Mouse (Mus musculus): Measurements from ENCODE around the gene Elf2.

The Elf2 gene

DNA sequence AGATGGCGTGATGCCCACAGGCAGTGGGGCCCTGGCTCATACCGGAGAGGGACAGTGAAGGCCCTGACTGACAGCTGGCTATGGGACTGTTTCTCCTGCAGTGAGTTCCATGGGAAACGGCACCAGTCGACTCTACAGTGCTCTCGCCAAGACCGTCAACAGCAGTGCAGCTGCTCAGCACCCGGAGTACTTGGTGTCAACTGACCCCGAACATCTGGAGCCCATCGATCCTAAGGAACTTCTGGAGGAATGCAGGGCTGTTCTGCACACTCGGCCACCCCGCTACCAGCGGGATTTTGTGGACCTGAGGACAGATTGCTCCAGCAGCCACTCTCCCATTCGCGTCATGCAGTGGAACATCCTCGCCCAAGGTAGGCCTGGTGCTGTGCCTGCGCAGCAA, 92.8 kb downstream of the Elf2 start:
- DNase-seq (ENCODE audit: extremely low spot score, low read depth, low spot score): no peak

DNA sequence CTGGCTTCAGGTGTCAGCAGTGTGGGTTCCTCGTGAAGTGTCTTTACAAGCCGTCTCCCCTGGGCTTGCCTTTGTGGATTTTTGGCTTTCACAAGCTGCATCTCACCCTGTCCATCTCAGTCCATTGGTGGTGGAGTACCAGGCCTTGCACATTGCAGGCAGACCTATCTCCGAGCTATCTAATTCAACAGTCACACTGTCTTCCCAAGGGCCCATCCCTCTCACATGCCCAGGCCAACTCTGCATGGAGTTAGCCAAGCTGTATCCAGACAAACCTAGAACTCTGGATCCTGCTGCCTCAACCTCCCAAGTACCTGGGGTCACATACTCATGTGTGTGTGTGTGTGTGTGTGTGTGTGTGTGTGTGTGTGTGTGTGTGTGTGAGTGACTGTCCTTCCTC, 100.9 kb downstream of the Elf2 start:
- DNase-seq (ENCODE audit: extremely low spot score, low read depth, low spot score): no peak

DNA sequence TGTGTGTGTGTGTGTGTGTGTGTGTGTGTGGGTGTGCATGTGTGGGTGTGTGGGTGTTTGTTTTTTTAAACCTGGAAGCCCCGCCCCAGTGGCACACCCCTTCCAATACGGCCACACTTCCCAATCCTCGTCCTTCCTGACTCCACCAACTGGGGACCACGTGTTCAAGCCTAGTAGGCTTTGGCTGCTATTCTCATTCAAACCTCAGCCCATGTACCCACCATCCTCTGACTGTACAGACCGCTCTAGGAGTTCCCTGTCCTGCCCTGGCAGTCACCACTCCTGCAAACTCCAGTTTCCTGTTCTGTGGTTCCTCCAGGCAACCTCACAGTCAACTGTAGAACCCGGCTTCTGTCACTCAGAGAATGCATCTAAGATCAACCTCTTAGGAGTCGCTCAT, 101.9 kb downstream of the Elf2 start:
- no peak for DNase-seq (ENCODE audit: extremely low spot score, low read depth, low spot score)

DNA sequence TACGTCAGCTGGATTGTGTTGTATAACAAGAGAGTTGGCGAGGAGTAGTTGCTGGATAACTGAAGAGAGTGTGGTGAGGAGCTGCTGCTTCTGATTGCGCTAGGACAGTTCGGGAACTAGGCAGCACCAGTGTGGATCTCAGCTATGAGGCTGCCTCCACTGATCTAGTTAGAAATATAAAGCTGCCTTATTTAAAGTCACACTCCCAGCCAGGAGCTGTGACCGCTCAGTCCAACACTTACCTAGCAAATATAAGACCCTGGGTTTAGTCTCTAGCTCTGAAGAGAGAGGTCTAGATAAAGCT, 105.8 kb downstream of the Elf2 start:
- DNase-seq (ENCODE audit: extremely low spot score, low read depth, low spot score): no peak

DNA sequence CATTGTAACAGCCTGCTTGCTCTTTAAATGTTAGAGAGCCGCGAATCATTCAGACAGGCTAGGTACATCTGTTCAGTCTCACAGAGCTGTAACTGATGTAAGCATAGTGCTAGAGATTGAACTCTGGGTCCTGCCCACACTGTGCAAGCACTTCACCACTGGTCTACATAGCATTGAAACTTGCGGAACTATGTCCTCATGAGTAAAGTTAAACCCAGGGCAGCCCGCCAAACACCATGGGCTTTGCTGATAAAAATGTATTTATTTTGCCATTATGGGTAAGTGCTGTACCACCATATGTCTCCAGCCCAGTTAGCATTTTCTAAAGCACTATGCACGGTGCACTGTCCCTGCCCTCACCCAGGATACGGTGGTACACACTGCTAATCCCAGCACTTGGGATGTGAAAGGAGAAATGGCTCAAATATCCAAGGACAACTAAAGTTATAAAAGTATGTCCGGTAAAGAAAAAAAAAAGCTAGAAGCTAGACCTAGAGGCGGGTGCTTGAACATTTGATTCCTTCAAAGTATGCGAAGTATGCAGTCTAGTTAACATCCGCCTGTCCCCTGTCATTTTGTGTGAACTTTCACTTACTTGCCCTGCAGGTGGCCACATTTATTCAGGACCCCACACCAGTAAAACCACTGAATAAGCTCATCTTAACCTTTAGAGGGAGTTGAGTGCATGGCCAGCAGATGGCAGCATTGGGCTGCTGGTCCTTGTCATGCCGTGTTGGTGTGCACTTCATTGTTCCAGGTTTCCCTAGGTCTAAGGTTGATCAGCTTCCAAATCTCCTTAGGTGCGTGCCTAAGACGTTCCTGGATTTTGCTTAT, 106.3 kb downstream of the Elf2 start:
- peak; percentile 86 for DNase-seq (ENCODE audit: extremely low spot score, low read depth, low spot score)

DNA sequence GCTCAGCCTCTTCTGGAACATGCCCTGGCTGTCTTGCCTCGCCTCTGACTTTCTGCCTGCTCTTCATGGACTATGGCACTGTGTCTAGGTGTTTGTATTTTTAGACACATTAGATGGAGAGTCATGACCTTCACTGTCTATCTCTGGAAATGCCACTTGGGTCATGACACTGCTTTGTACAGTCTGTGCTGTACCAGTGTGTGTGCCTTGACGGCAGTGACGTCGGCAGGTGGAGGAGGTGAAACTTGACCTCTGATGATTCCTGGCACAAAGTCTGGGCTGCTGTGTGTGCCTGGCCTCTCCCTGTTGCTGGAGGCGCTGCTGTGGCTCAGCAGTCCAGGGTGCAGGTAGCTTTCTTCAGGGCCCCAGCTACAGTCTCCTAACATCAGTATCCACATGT, 107.0 kb downstream of the Elf2 start:
- no peak for DNase-seq (ENCODE audit: extremely low spot score, low read depth, low spot score)

DNA sequence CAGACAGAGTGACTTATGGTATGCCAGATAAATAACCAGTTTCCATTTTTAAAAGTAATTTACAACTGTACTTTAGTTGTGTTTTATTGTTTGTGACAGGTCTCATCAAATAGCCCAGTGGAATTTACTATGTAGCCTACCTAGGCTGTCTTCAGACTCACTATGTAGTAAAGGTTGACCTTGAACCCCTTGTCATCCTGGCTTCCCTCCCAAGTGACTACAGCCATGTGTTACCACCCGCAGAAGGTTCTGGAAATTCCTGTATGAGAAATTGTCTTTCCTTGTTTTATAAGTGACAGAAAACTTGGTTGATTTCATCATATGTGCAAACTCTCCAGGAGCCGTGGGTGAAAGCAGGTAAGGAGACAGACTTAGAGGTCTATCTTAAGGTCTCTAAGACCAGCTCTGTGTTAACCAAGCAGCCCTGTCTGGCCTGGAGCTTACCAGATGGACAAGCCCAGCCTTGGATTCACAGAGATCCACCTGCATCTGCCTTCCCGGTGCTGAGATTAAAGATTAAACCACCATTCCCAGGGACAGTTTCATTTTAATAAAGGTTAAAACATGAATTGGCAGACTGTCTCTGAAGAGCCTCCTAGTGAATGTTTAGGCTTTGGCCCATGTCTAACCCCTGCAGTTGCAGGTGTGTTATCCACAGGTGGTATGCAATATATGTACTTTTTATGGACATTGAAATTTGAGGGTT, 108.1 kb downstream of the Elf2 start:
- no peak for DNase-seq (ENCODE audit: extremely low spot score, low read depth, low spot score)

DNA sequence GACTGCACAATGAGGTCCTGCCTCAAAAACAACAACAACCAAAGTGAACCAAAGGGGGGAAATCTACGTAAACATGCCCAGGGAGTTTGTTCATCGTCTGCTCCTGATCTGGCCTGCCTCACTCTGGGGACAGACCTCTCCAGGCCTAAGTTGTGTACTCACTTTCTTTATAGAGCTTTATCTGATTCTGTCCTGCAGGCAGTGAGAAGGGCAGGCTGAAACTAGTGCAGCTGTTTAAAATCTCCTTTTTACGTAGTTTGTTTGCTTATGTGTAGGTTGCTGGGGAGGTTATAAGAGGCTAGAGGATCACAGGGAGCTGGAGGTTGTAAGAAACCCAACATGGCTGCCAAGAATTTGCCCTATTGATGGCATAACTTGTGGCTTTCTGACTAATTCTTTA, 109.0 kb downstream of the Elf2 start:
- no peak for DNase-seq (ENCODE audit: extremely low spot score, low read depth, low spot score)

DNA sequence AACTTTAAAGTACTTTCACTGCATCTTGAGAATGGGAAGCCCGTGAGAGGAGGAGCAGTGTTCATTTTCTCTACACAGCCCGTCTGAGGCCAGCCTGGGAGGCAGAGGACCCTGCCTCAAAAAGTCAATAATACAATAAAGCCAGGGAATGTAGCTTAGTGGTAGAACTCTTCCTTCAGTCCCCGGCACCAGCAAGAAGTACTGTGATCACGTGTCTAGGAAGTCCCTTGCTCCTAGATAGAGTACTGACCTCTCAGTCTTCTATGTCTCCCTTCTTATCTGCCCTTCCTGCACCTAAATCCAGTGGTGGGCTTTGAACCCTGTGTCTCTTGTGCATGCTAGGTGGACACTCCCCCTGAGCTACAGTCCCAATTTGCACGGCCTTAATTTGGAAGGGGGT, 109.6 kb downstream of the Elf2 start:
- no peak for DNase-seq (ENCODE audit: extremely low spot score, low read depth, low spot score)

DNA sequence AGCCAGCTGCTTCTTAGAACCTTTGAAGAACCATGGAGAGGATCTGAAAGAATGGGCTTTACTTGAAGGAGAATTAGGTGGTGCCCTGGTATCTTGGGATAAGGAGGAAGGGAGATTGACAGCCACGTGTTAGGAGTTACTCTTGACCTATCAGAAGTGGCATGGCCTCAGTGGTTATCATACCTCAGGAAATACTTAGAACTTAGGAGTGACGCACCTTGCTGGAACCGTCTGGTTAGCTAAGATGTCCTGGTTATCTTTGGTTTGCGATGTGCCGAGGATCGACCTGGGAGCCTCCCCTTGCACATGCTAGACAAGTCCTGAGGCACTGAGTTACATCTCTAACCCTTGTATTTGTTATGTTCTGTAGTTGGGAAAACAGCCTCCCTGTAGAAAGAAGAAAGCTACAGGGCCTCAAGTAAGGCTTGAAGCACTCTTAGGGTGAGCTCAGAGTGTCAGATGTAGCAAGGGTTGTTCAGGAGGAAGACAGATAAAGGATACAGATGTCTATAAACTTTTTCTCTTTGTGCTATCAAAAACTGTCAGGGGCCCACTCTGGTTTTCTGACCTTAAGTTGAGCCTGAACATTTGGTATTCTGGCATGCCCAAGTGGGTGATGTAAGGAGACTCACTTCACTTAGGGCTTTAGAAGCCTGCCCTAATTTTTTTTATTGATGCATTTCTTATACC, 110.2 kb downstream of the Elf2 start:
- DNase-seq (ENCODE audit: extremely low spot score, low read depth, low spot score): no peak

DNA sequence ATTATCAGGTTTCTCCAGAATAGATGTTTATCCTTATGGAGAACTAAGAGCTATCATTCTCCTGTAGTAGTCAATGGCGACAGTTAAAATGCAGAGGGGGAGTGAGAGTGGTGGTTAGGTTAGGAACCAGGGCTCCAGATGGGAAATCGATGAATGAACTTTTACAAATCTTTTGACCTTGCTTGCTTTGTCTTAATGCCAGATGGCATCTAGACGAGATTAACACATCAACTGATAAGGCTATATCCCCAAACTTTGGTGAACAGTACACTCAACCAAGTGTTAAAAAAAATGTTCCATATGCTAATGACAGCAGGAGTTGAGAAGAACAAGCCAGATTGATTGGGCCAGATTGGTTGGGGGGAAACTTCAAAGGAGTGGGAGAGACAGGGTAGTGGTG, 111.2 kb downstream of the Elf2 start:
- no peak for DNase-seq (ENCODE audit: extremely low spot score, low read depth, low spot score)

DNA sequence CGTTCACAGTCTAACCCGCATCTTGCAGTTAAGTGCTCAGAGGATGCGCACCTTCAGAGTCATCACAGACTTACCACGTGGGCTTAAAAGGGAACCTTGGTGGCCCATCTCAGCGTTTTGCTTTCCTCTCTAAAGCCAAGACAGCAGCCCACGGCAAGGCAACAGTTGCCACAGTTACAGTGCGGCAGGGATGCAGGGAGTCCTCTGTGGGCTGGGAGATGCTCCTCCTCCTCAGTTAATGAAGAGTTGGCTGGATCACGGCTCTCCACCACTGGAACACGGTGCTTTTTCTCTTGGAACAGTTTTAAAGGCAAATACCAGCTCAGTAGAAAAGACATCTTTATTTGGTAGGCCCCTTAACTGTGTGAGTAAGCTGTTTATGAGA, 111.7 kb downstream of the Elf2 start:
- no peak for DNase-seq (ENCODE audit: extremely low spot score, low read depth, low spot score)

DNA sequence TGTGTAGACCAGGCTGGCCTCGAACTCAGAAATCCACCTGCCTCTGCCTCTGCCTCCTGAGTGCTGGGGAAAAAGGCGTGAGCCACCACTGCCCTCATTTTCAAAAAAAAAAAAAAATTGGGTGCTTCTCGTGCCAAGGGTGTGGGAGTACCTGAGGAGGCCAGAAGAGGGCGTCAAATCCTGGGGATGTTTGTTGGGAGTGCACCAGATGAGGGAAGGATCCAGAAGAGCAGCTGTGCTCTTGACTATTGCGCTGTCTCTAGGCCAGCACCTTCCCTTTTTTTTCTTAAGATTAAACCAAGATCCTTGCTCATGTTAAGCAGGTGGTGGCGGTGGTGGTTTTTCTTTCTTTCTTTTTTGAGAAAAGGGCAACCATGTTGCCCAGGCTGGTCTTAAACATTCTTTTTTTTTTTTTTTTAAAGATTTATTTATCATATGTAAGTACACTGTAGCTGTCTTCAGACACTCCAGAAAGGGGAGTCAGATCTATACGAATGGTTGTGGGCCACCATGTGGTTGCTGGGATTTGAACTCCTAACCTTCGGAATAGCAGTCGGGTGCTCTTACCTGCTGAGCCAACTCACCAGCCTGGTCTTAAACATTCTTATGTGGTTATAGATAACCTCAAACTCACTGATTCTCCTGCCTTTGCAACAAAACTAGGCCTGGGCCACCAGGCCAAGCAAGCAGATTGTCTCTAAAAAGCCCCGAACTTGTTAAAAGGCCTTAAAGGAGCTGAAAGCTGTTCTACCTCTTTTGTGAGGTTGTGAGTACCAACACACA, 112.2 kb downstream of the Elf2 start:
- DNase-seq (ENCODE audit: extremely low spot score, low read depth, low spot score): no peak

DNA sequence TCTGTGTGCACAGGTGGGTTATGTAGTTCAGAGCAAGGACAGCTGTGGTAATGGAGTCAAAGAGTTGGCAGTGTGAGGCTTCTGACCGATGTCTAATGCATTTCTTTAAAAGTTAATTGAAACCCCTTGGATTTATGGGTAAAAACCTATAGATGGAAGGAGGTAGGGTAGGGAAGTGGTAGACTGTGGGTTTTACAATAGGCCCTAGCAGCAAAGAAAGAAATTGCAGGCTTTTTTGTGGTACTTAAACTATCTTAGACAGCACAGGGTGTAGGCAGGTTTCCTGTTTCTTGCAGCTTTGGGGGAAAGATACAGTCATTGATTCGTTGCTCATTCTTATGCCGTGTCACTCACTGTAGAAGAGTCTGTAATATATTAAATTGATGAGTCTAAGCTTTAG, 113.9 kb downstream of the Elf2 start:
- DNase-seq (ENCODE audit: extremely low spot score, low read depth, low spot score): no peak

DNA sequence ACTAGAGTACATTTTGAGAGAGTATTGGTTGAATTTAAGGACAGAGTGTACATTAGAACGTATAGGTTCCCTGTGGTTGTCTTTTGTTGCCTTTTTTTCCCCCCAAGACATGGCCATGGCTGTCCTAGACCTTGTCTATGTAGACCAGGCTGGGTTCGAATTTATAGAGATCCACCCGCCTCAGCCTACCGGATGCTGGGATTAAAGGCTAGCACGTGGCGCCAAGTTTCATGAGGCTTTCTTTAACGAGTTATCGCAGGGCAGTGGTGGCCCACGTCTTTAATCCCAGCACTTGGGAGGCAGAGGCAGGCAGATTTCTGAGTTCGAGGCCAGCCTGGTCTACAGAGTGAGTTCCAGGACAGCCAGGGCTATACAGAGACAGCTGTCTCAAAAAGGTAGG, 114.5 kb downstream of the Elf2 start:
- DNase-seq (ENCODE audit: extremely low spot score, low read depth, low spot score): no peak

DNA sequence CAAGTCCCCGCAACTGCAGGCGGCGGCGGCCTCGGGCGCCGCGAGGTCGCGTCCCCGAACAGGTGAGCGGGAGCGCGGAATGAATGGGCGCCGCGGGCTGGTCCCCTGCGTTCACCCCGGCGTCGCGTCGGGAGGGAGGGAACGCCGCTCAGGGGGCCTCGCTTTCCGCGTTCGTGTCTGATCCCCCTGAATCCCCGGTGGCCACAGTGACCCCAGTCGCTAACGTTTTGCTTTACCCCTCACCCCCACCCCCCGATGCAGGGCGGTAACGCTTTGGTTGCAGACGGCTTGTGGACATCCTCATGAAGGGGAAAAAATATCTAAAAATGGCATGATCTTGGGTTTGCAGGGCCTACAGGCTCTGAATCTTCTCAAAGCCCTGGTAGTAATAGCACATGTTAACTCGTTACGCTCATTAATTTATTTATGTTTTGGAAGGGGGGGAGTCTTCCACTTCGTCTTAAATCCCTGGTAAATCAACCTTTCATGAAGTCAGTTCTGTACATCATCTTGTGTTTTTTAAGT, 115.2 kb downstream of the Elf2 start:
- no peak for DNase-seq (ENCODE audit: extremely low spot score, low read depth, low spot score)

DNA sequence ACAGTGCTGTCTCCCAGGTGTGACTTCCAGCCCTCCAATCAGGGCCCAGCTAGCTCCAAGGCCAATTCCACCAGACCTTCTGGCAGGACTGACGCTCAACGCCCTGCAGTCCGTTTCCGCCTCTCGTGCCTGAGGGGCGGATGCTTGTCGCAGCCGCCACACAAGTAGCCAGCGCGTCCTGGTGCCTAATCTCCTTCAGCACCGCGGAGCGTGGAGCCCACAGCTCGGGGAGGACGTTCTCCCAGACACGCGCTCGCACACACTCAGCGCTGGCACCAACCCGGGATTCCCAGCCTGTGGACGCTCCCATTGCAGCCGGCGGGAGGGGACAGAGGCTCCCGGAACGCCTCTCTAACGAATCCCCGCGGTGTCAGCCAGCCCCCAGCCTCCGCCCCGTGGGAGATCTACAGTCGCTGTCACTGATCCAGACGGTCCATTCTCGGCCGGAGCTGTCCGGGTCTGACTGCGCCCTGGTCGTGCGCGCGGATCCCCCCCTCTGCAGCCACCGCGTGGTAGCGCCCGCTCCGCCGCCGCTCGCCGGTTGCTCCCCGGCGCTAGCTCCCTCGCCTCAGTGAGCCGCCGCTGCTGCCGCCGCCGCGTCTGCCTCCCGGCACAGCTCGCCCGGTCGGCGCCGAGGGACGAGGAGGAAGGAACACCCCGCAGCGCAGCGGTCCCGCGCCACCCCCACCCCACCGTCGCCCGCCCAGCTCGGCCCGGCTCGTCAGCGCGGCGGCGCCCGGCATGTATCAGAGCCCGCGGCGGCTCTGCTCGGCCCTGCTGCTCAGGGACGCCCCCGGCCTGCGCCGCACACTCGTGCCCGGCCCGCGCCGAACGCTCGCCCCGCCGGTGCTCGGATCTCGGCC, 115.9 kb downstream of the Elf2 start, which contains the start of gene Noct:
Gene Noct (plus strand): TSS at position 85 of the 863 bp plus-strand sequence.
- peak; percentile 44 for DNase-seq (ENCODE audit: extremely low spot score, low read depth, low spot score)

DNA sequence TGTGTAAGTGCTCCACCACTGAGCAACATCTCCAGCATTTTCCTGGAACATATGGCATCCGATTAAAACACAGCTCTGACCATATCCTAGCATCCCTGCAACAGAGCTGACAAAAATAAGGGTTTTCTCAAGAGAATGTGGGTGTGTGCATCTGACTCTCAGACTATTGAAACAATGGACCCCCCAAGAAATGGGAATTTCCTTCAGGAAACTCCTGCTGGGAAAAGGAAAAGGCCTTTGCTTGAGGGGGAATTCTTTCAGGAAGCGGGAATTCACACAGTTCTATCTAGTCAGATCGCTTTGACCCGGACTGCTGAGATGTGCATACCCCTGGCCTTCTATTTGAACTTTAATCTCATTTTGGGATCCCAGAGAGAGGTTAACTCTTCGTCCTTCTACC, 116.9 kb downstream of the Elf2 start:
- DNase-seq (ENCODE audit: extremely low spot score, low read depth, low spot score): no peak

DNA sequence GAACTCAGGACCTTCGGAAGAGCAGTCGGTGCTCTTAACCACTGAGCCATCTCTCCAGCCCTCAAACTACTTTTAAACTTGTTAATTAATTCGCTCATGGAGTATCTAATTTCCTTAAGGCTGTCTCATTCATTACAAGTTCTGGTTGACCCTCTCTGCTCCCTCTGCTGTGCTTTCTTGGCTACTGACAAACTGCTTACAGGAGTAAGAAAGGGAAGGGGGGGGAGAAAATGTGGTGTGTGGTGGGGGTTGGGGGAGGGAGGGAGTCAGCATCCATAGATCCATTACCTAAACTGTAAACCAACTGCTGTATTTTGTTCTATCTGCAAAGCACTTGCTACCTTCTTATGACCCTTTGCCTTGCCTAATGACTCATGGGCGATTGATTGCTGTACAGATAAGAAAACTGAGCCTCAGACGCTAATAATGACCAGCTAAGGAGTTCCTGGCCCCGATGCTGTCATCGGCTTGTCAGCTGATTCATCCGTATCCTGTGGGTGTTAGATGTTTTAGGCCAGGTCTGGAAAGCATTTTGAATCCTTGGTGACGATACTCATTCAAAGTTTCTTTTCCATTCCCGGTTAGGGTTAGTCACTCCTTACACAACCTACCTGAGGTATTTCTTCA, 117.5 kb downstream of the Elf2 start:
- DNase-seq (ENCODE audit: extremely low spot score, low read depth, low spot score): no peak

DNA sequence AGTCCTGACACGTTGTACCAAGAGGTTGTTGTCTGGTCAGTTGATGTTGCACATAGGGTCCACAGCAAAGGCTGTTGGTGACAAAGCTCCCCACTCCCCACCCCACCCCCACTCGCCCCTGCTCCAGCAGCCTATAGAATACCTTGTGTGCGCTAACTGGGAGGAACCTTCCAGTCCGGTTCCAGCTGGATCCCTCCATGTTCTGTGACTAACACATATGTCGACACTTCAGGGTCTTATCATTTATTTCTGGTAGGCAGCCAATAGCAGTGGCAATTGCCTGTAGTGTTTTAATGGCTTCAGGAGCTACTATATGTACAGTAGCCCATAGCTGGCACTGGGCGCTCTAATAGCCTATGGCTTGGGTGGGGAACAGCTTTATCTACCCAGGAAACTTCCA, 118.2 kb downstream of the Elf2 start:
- DNase-seq (ENCODE audit: extremely low spot score, low read depth, low spot score): no peak

Measured in hindlimb bud, embryonic 11.5 days (tissue).